Mouse (Mus musculus): ENCODE measurements at regions not wholly inside any gene's neighbourhood (a gene's known extent, or its start where the extent isn't known, plus 50 kb on each side); places are given as distances from the start of the nearest gene placed in this dataset.
A peak's percentile ranks its signal among the peaks of the same experiment; 100 is the strongest.

DNA sequence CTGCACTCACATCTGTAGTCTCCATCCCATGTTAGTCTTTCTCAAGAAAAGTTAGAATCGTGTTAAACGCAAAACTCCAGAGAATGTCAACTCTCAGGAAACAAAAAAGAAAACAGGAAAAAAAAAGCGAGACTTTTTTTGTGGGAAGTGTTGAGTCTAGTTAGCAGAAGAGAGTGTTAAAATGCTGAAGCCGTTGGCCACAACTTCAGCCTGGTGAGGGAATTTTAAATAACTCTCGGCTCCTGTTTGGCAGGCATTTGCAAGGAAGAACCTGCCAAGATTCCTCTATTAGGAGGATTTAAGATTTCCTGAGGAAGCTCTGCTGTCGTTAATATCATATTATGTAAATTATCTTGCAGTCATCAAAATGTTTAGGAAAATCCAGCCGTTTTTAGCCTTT is 224.9 kb upstream of the Fam98a start:
- TF ChIP-seq EP300 (IDR thresholded peaks at IDR 0.05; ENCODE audit: low read depth): no peak
- TF ChIP-seq CTCF (IDR thresholded peaks at IDR 0.05; ENCODE audit: low read depth): no peak
- no peak overlapping the region for H3K9ac ChIP-seq (replicated peaks; ENCODE audit: low read depth, low read length)
- no peak for ATAC-seq (ENCODE audit: insufficient read depth, low read depth)
- no peak for DNase-seq (ENCODE audit: low spot score)
- no peaks in the 10 kb centered on the region for H3K36me3 ChIP-seq (replicated peaks; ENCODE audit: control insufficient read depth, insufficient read depth, low read length)
- H3K27ac ChIP-seq (ENCODE audit: low read depth): no peak overlapping the region
- no peak overlapping the region for H3K4me3 ChIP-seq (ENCODE audit: low read depth, low read length)
- H3K9me3 ChIP-seq (replicated peaks; ENCODE audit: control insufficient read depth, low read length): no peaks in the 10 kb centered on the region
- no peaks in the 10 kb centered on the region for H3K4me1 ChIP-seq (ENCODE audit: control insufficient read depth, insufficient read depth)
- H3K4me2 ChIP-seq (ENCODE audit: low read depth, low read length): no peak overlapping the region
- WGBS: 43% methylated on average over 7 of the region's 7 CpGs
- H3K27me3 ChIP-seq (ENCODE audit: control insufficient read depth, insufficient read depth, low read length): no peaks in the 10 kb centered on the region

DNA sequence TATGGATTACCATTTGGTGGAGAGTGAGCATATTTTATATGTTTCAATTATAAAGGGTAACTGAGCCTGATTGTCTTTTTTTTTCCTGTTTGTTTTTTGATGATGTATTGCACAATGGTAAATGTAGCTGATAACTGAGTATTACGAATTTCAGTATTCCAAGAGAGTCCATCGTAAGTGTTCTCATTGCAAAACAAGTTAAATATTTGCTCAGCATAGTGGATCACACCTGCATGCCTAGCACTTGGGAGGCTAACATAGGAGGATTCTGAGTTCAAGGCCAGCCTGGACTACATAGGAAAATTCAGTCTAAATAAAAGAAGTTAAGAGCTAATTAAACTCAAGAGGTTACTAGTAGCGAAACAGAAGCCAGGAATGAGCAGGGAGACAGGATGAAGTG is 223.8 kb upstream of the Fam98a start:
- Histone ChIP-seq H3K4me3 (ENCODE audit: low read depth, low read length) (no peak overlapping the region), H3K9ac (replicated peaks; ENCODE audit: low read depth, low read length) (no peak overlapping the region), H3K9me3 (replicated peaks; ENCODE audit: control insufficient read depth, low read length) (no peaks in the 10 kb centered on the region), H3K4me1 (ENCODE audit: control insufficient read depth, insufficient read depth) (no peaks in the 10 kb centered on the region), H3K27ac (ENCODE audit: low read depth) (no peak overlapping the region), H3K27me3 (ENCODE audit: control insufficient read depth, insufficient read depth, low read length) (no peaks in the 10 kb centered on the region), H3K36me3 (replicated peaks; ENCODE audit: control insufficient read depth, insufficient read depth, low read length) (no peaks in the 10 kb centered on the region), H3K4me2 (ENCODE audit: low read depth, low read length) (no peak overlapping the region)
- DNase-seq (ENCODE audit: low spot score): no peak
- TF ChIP-seq EP300 (IDR thresholded peaks at IDR 0.05; ENCODE audit: low read depth) (no peak), CTCF (IDR thresholded peaks at IDR 0.05; ENCODE audit: low read depth) (no peak)
- ATAC-seq (ENCODE audit: insufficient read depth, low read depth): no peak
- WGBS: 80% methylated on average over 3 of the region's 3 CpGs

DNA sequence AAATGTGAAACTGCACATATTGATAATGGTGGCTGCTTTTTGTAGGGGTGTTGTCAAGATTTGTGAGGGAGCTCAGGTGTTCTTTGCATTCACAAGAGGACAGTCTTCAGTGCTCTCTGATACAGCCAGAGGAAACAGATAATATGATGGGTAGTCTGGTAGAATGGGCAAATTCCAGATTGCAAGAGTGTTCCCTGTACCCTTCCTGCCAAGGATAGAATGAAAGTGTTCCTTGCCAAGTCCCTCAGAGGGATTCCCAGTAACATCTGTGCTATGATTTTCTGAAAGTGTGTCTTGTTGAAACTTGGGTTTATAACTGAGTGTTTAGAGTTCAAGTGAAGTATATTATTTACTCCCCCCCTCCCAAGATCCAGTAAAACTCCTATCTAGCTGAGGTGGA is 221.1 kb upstream of the Fam98a start:
- DNase-seq (ENCODE audit: low spot score): no peak
- Histone ChIP-seq H3K4me3 (ENCODE audit: low read depth, low read length) (no peak overlapping the region), H3K9me3 (replicated peaks; ENCODE audit: control insufficient read depth, low read length) (0 out of 2 replicates have a peak, but pooled peaks cover 5% of the 10 kb centered on the region), H3K4me1 (ENCODE audit: control insufficient read depth, insufficient read depth) (no peaks in the 10 kb centered on the region), H3K27me3 (ENCODE audit: control insufficient read depth, insufficient read depth, low read length) (no peaks in the 10 kb centered on the region), H3K9ac (replicated peaks; ENCODE audit: low read depth, low read length) (no peak overlapping the region), H3K36me3 (replicated peaks; ENCODE audit: control insufficient read depth, insufficient read depth, low read length) (no peaks in the 10 kb centered on the region), H3K4me2 (ENCODE audit: low read depth, low read length) (no peak overlapping the region), H3K27ac (ENCODE audit: low read depth) (no peak overlapping the region)
- TF ChIP-seq EP300 (IDR thresholded peaks at IDR 0.05; ENCODE audit: low read depth) (no peak), CTCF (IDR thresholded peaks at IDR 0.05; ENCODE audit: low read depth) (no peak)
- ATAC-seq (ENCODE audit: insufficient read depth, low read depth): no peak

DNA sequence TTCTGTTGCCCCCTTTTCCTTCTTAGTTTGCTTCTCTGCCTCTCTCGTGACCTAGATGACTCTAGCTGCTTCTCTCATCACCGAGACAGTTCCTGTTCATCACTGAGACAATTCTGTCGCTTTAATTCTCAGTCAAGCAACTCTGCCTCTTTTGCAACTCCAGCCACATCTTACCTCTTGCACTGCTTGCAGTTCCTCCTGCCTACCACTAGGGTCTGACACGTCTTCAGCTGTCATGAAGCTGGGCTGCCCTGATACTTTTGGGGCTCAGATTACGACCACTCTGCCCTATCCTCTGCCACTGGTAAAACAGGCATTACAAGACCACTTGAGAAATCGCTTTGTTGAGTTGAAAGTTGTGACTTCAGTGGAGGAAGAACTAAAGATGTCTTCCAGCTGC is 216.9 kb upstream of the Fam98a start:
- DNase-seq (ENCODE audit: low spot score) (no peak), ATAC-seq (ENCODE audit: insufficient read depth, low read depth) (no peak)
- WGBS: 75% methylated on average over 6 of the region's 6 CpGs
- 0 out of 2 replicates have a peak, but pooled peaks have one; percentile 8 for TF ChIP-seq CTCF (IDR thresholded peaks at IDR 0.05; ENCODE audit: low read depth)
- no peak for TF ChIP-seq EP300 (IDR thresholded peaks at IDR 0.05; ENCODE audit: low read depth)
- H3K36me3 ChIP-seq (replicated peaks; ENCODE audit: control insufficient read depth, insufficient read depth, low read length): no peaks in the 10 kb centered on the region
- H3K4me2 ChIP-seq (ENCODE audit: low read depth, low read length): no peak overlapping the region
- no peak overlapping the region for H3K27ac ChIP-seq (ENCODE audit: low read depth)
- no peaks in the 10 kb centered on the region for H3K4me1 ChIP-seq (ENCODE audit: control insufficient read depth, insufficient read depth)
- H3K9ac ChIP-seq (replicated peaks; ENCODE audit: low read depth, low read length): no peak overlapping the region
- H3K4me3 ChIP-seq (ENCODE audit: low read depth, low read length): no peak overlapping the region
- no peaks in the 10 kb centered on the region for H3K27me3 ChIP-seq (ENCODE audit: control insufficient read depth, insufficient read depth, low read length)
- H3K9me3 ChIP-seq (replicated peaks; ENCODE audit: control insufficient read depth, low read length): 0 out of 2 replicates have a peak, but pooled peaks cover 5% of the 10 kb centered on the region

DNA sequence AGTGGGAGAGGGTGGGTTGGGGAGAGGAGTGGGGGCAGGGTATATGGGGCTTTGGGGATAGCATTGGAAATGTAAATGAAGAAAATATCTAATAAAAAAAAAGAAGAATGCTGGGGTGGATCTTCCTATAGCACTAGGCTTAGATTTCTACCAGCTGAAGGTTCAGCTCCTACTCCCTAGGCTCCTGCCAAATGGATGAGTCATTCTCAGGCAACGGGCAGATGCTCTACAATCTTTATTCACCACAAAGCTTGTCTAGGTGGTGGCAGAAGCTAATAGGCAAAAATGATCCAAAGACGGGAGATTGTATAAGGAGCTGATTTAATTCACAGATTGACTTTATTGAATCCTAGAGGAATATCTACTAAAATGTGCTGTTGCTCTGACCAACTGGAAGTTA is 211.6 kb upstream of the Fam98a start:
- no peak for TF ChIP-seq EP300 (IDR thresholded peaks at IDR 0.05; ENCODE audit: low read depth)
- no peak for TF ChIP-seq CTCF (IDR thresholded peaks at IDR 0.05; ENCODE audit: low read depth)
- H3K4me3 ChIP-seq (ENCODE audit: low read depth, low read length): no peak overlapping the region
- no peak overlapping the region for H3K9ac ChIP-seq (replicated peaks; ENCODE audit: low read depth, low read length)
- H3K4me2 ChIP-seq (ENCODE audit: low read depth, low read length): no peak overlapping the region
- ATAC-seq (ENCODE audit: insufficient read depth, low read depth) (no peak), DNase-seq (ENCODE audit: low spot score) (no peak)
- no peaks in the 10 kb centered on the region for H3K36me3 ChIP-seq (replicated peaks; ENCODE audit: control insufficient read depth, insufficient read depth, low read length)
- H3K27ac ChIP-seq (ENCODE audit: low read depth): no peak overlapping the region
- 63% methylated on average over 2 of the region's 2 CpGs for WGBS
- no peaks in the 10 kb centered on the region for H3K27me3 ChIP-seq (ENCODE audit: control insufficient read depth, insufficient read depth, low read length)
- 0 out of 2 replicates have a peak, but pooled peaks cover 3% of the 10 kb centered on the region for H3K9me3 ChIP-seq (replicated peaks; ENCODE audit: control insufficient read depth, low read length)
- H3K4me1 ChIP-seq (ENCODE audit: control insufficient read depth, insufficient read depth): no peaks in the 10 kb centered on the region

DNA sequence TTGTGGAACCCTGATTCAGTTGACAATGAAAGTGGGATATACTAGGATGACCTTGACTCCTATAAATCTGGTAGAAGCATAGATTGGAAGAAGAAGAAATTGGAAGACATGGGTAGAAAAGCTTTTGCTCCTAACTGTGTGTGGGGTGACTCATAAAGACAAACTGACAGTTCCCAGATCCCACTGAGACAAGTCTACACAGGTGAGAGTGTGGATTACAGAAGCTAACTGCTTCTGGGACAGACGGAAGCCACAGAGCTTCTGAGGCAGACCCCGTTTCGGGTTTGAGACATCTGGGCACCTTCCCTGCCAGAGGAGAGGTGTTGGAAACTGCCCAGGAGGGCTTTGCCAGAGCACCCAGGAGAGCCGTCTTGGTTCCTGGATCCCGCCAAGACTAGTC is 204.7 kb upstream of the Fam98a start:
- Histone ChIP-seq H3K27ac (ENCODE audit: low read depth) (no peak overlapping the region), H3K9ac (replicated peaks; ENCODE audit: low read depth, low read length) (no peak overlapping the region), H3K4me1 (ENCODE audit: control insufficient read depth, insufficient read depth) (no peaks in the 10 kb centered on the region), H3K4me2 (ENCODE audit: low read depth, low read length) (no peak overlapping the region), H3K4me3 (ENCODE audit: low read depth, low read length) (no peak overlapping the region), H3K9me3 (replicated peaks; ENCODE audit: control insufficient read depth, low read length) (no peaks in the 10 kb centered on the region), H3K27me3 (ENCODE audit: control insufficient read depth, insufficient read depth, low read length) (no peaks in the 10 kb centered on the region), H3K36me3 (replicated peaks; ENCODE audit: control insufficient read depth, insufficient read depth, low read length) (no peaks in the 10 kb centered on the region)
- ATAC-seq (ENCODE audit: insufficient read depth, low read depth) (no peak), DNase-seq (ENCODE audit: low spot score) (no peak)
- TF ChIP-seq EP300 (IDR thresholded peaks at IDR 0.05; ENCODE audit: low read depth) (no peak), CTCF (IDR thresholded peaks at IDR 0.05; ENCODE audit: low read depth) (no peak)
- WGBS: 84% methylated on average over 5 of the region's 5 CpGs
